Comparison of ENCODE assay signal across 9 mouse cellular contexts in genomic region chr8:94916311-94916959, GRCm38 (mm10). TPM values are rescaled to one million over a fixed set of nuclear protein-coding genes. Genes with fewer than 3 reads are reported as not detected.
DNase-seq lines count a peak whose midpoint lies in the region; ATAC-seq and TF ChIP-seq lines count a peak whose summit lies in the region.
"Had no signal": no experiment of that assay in that cellular context is flagged by ENCODE, and none has a peak within 500 bp of the region (broad histone marks: within the 10 kb centered on the region; RNA-seq: fewer than 3 reads in every experiment).

No protein-coding gene starts in this region.

- H3K36me3 ChIP-seq in kidney, postnatal 0 days (ENCODE audit: insufficient read depth, low read length): no peaks in the 10 kb centered on the region
- peaks cover 19% of the 10 kb centered on the region; the same call in 1 of the 2 replicates for H3K36me3 ChIP-seq in embryonic facial prominence, embryonic 12.5 days
- peaks cover 6% of the 10 kb centered on the region; the same call in 1 of the 2 replicates for H3K36me3 ChIP-seq in intestine, postnatal 0 days (ENCODE audit: control insufficient read depth, insufficient read depth)
- no peaks in the 10 kb centered on the region for H3K36me3 ChIP-seq in neural tube, embryonic 14.5 days (ENCODE audit: control insufficient read depth, insufficient read depth, low read length)

- no peak for DNase-seq in kidney, postnatal 0 days (ENCODE audit: low spot score)
- no peak for DNase-seq in kidney, adult 11 months
- no peak for DNase-seq in frontal cortex, postnatal 25 days (ENCODE audit: low spot score in 2 of 2)
- no peak for DNase-seq in adrenal gland, postnatal 36 days
- no peak for DNase-seq in gastrocnemius, postnatal 14 days
- DNase-seq: thymus, postnatal 14 days had no signal

- whole genome bisulfite sequencing in kidney, postnatal 0 days: 49% methylated on average over 9 of the region's 9 CpGs
- WGBS in embryonic facial prominence, embryonic 12.5 days: 40% methylated on average over 9 of the region's 9 CpGs
- 60% methylated on average over 9 of the region's 9 CpGs for WGBS in intestine, postnatal 0 days
- 50% methylated on average over 9 of the region's 9 CpGs for WGBS in neural tube, embryonic 14.5 days

- intact Hi-C loops in gastrocnemius, postnatal 14 days (cut with DNase I; ENCODE audit: low total_unique reads): no loop called here

- no peaks in the 10 kb centered on the region; the same call in 1 of the 2 replicates for H3K27me3 ChIP-seq in kidney, postnatal 0 days (ENCODE audit: insufficient read depth, low read length)
- peaks cover 16% of the 10 kb centered on the region for H3K27me3 ChIP-seq in embryonic facial prominence, embryonic 12.5 days
- H3K27me3 ChIP-seq in intestine, postnatal 0 days (replicated peaks; ENCODE audit: control insufficient read depth, insufficient read depth, low read length): peaks cover 4% of the 10 kb centered on the region; the same call in 1 of the 2 replicates
- peaks cover 4% of the 10 kb centered on the region; the same call in 1 of the 2 replicates for H3K27me3 ChIP-seq in neural tube, embryonic 14.5 days (ENCODE audit: control insufficient read depth, insufficient read depth, low read length)

- H3K9ac ChIP-seq in kidney, postnatal 0 days (ENCODE audit: low read depth, low read length): peak overlapping the region; percentile 1; the same call in 1 of the 2 replicates
- H3K9ac ChIP-seq in embryonic facial prominence, embryonic 12.5 days: peak overlapping the region; percentile 83
- H3K9ac ChIP-seq in intestine, postnatal 0 days (ENCODE audit: low read depth, low read length): peak overlapping the region; percentile 3; the same call in 1 of the 2 replicates
- H3K9ac ChIP-seq in neural tube, embryonic 14.5 days (replicated peaks; ENCODE audit: low read depth, low read length): 0 out of 2 replicates have a peak overlapping the region, but pooled peaks have one; percentile 7

- no peak overlapping the region for H3K27ac ChIP-seq in kidney, postnatal 0 days
- H3K27ac ChIP-seq in embryonic facial prominence, embryonic 12.5 days: 0 out of 2 replicates have a peak overlapping the region, but pooled peaks have one; percentile 78
- H3K27ac ChIP-seq in intestine, postnatal 0 days (ENCODE audit: low read depth, low read length): no peak overlapping the region
- H3K27ac ChIP-seq in neural tube, embryonic 14.5 days (ENCODE audit: low read depth, low read length): no peak overlapping the region

- no peak for ATAC-seq in kidney, postnatal 0 days (replicated peaks; ENCODE audit: low FRiP score, low read depth)
- no peak for ATAC-seq in embryonic facial prominence, embryonic 12.5 days (ENCODE audit: insufficient number of reproducible peaks, insufficient read depth, low FRiP score, low TSS enrichment)
- no peak for ATAC-seq in intestine, postnatal 0 days
- no peak for ATAC-seq in neural tube, embryonic 14.5 days (ENCODE audit: low read depth)

- H3K9me3 ChIP-seq in kidney, postnatal 0 days (replicated peaks; ENCODE audit: low read length): no peaks in the 10 kb centered on the region
- H3K9me3 ChIP-seq in embryonic facial prominence, embryonic 12.5 days: no peaks in the 10 kb centered on the region
- no peaks in the 10 kb centered on the region for H3K9me3 ChIP-seq in intestine, postnatal 0 days (ENCODE audit: control insufficient read depth)
- H3K9me3 ChIP-seq in neural tube, embryonic 14.5 days (ENCODE audit: control insufficient read depth, low read length): no peaks in the 10 kb centered on the region

- peaks cover 30% of the 10 kb centered on the region for H3K4me1 ChIP-seq in kidney, postnatal 0 days (replicated peaks; ENCODE audit: insufficient read depth, low read length)
- peaks cover 44% of the 10 kb centered on the region for H3K4me1 ChIP-seq in embryonic facial prominence, embryonic 12.5 days
- H3K4me1 ChIP-seq in intestine, postnatal 0 days (replicated peaks; ENCODE audit: control insufficient read depth, insufficient read depth, low read length): peaks cover 5% of the 10 kb centered on the region; the same call in 1 of the 2 replicates
- H3K4me1 ChIP-seq in neural tube, embryonic 14.5 days (ENCODE audit: control insufficient read depth, insufficient read depth, low read length): peaks cover 25% of the 10 kb centered on the region

- H3K4me2 ChIP-seq in kidney, postnatal 0 days (ENCODE audit: low read length): peak overlapping the region; percentile 88
- peak overlapping the region; percentile 78 for H3K4me2 ChIP-seq in embryonic facial prominence, embryonic 12.5 days (replicated peaks)
- peak overlapping the region; percentile 88 for H3K4me2 ChIP-seq in intestine, postnatal 0 days (replicated peaks; ENCODE audit: low read depth)
- peak overlapping the region; percentile 62 for H3K4me2 ChIP-seq in neural tube, embryonic 14.5 days (ENCODE audit: low read depth, low read length)

- TF ChIP-seq CTCF in kidney, postnatal 0 days (IDR thresholded peaks at IDR 0.05; ENCODE audit: low read depth): no peak
- TF ChIP-seq CTCF in intestine, postnatal 0 days (IDR thresholded peaks at IDR 0.05; ENCODE audit: low read depth): no peak

- peak overlapping the region; percentile 56 for H3K4me3 ChIP-seq in kidney, postnatal 0 days (replicated peaks; ENCODE audit: low read depth, low read length)
- peak overlapping the region; percentile 81 for H3K4me3 ChIP-seq in embryonic facial prominence, embryonic 12.5 days
- H3K4me3 ChIP-seq in intestine, postnatal 0 days (ENCODE audit: low read depth, low read length): peak overlapping the region; percentile 76
- H3K4me3 ChIP-seq in neural tube, embryonic 14.5 days (ENCODE audit: low read depth, low read length): 0 out of 2 replicates have a peak overlapping the region, but pooled peaks have one; percentile 44

RNA-seq across cellular contexts. Expression of gene Ccdc102a, which starts 1.5 kb away (rescaled TPM):
- polyA plus RNA-seq in kidney, postnatal 0 days (2015; fragmentation: Nextera tagmentation; extraction: Ambion mirVana): 17.5 and 20.0 TPM in 2 replicates
- polyA plus RNA-seq in embryonic facial prominence, embryonic 12.5 days (2016; fragmentation: Nextera tagmentation; extraction: Ambion mirVana): 51.5 and 51.9 TPM in 2 replicates
- polyA plus RNA-seq in intestine, postnatal 0 days (2015; fragmentation: Nextera tagmentation; extraction: Ambion mirVana): 7.2 and 7.7 TPM in 2 replicates
- 2.9 and 7.9 TPM in 2 replicates for polyA plus RNA-seq in neural tube, embryonic 14.5 days (2014; fragmentation: Nextera tagmentation; extraction: Ambion mirVana)
- total RNA-seq in adrenal gland, postnatal 36 days (2021): 1 to 10 TPM; 7.6 to 8.6 TPM
- 10 to 100 TPM in 1 of 2 experiments, 1 to 10 TPM in 1; 7.1 to 10.9 TPM for total RNA-seq in gastrocnemius, postnatal 14 days (2021)

RNA-seq across cellular contexts. Expression of gene Adgrg5, which starts 7.1 kb away (rescaled TPM):
- polyA plus RNA-seq in kidney, postnatal 0 days (2015; fragmentation: Nextera tagmentation; extraction: Ambion mirVana): not detected in 2 replicates
- 0.05 TPM in 1 of 2 replicates, not detected in the other for polyA plus RNA-seq in embryonic facial prominence, embryonic 12.5 days (2016; fragmentation: Nextera tagmentation; extraction: Ambion mirVana)
- polyA plus RNA-seq in intestine, postnatal 0 days (2015; fragmentation: Nextera tagmentation; extraction: Ambion mirVana): 1.3 and 1.5 TPM in 2 replicates
- 0.11 and 0.21 TPM in 2 replicates for polyA plus RNA-seq in neural tube, embryonic 14.5 days (2014; fragmentation: Nextera tagmentation; extraction: Ambion mirVana)
- 1 to 10 TPM in 1 of 2 experiments, under 1 TPM in 1; 0.33 to 1.3 TPM for total RNA-seq in adrenal gland, postnatal 36 days (2021)
- total RNA-seq in gastrocnemius, postnatal 14 days (2021): not detected

RNA-seq across cellular contexts. Expression of gene Dok4, which starts 40.3 kb away (rescaled TPM):
- 25.2 TPM in 2 replicates for polyA plus RNA-seq in kidney, postnatal 0 days (2015; fragmentation: Nextera tagmentation; extraction: Ambion mirVana)
- polyA plus RNA-seq in embryonic facial prominence, embryonic 12.5 days (2016; fragmentation: Nextera tagmentation; extraction: Ambion mirVana): 23.0 and 25.1 TPM in 2 replicates
- polyA plus RNA-seq in intestine, postnatal 0 days (2015; fragmentation: Nextera tagmentation; extraction: Ambion mirVana): 51.0 and 52.1 TPM in 2 replicates
- 66.6 and 103 TPM in 2 replicates for polyA plus RNA-seq in neural tube, embryonic 14.5 days (2014; fragmentation: Nextera tagmentation; extraction: Ambion mirVana)
- total RNA-seq in adrenal gland, postnatal 36 days (2021): 10 to 100 TPM; 10.5 to 10.9 TPM
- total RNA-seq in gastrocnemius, postnatal 14 days (2021): 1 to 10 TPM; 9.6 to 9.8 TPM

RNA-seq across cellular contexts. Expression of gene Adgrg1, which starts 58.1 kb away (rescaled TPM):
- polyA plus RNA-seq in kidney, postnatal 0 days (2015; fragmentation: Nextera tagmentation; extraction: Ambion mirVana): 109 and 125 TPM in 2 replicates
- polyA plus RNA-seq in embryonic facial prominence, embryonic 12.5 days (2016; fragmentation: Nextera tagmentation; extraction: Ambion mirVana): 22.3 and 28.2 TPM in 2 replicates
- polyA plus RNA-seq in intestine, postnatal 0 days (2015; fragmentation: Nextera tagmentation; extraction: Ambion mirVana): 22.3 and 22.7 TPM in 2 replicates
- polyA plus RNA-seq in neural tube, embryonic 14.5 days (2014; fragmentation: Nextera tagmentation; extraction: Ambion mirVana): 93.5 and 116 TPM in 2 replicates
- total RNA-seq in adrenal gland, postnatal 36 days (2021): 10 to 100 TPM; 15.1 to 23.4 TPM
- 10 to 100 TPM; 21.4 to 38.2 TPM for total RNA-seq in gastrocnemius, postnatal 14 days (2021)

RNA-seq across cellular contexts. Expression of gene Polr2c, which starts 59.2 kb away (rescaled TPM):
- polyA plus RNA-seq in kidney, postnatal 0 days (2015; fragmentation: Nextera tagmentation; extraction: Ambion mirVana): 129 and 132 TPM in 2 replicates
- polyA plus RNA-seq in embryonic facial prominence, embryonic 12.5 days (2016; fragmentation: Nextera tagmentation; extraction: Ambion mirVana): 145 and 154 TPM in 2 replicates
- polyA plus RNA-seq in intestine, postnatal 0 days (2015; fragmentation: Nextera tagmentation; extraction: Ambion mirVana): 70.4 and 75.1 TPM in 2 replicates
- polyA plus RNA-seq in neural tube, embryonic 14.5 days (2014; fragmentation: Nextera tagmentation; extraction: Ambion mirVana): 118 TPM in 2 replicates
- 10 to 100 TPM; 65.7 to 70.6 TPM for total RNA-seq in adrenal gland, postnatal 36 days (2021)
- total RNA-seq in gastrocnemius, postnatal 14 days (2021): 10 to 100 TPM; 37.3 to 39.4 TPM

Comparison
In these comparisons a context has a peak if more than half of its experiments do, and no peak if none do; other contexts are left out.
1. H3K9ac ChIP-seq: peak in every context shown above with its lines; median percentile 83 in embryonic facial prominence, embryonic 12.5 days; 7 in neural tube, embryonic 14.5 days; 3 in intestine, postnatal 0 days; 1 in kidney, postnatal 0 days.